Mouse (Mus musculus) forebrain, postnatal 0 days (tissue): ENCODE measurements around the gene Cd300ld2. TPM values are rescaled to one million over a fixed set of nuclear protein-coding genes. Genes with fewer than 3 reads are reported as not detected.
"Not testable (repeated sequence)": the region's sequence is repeated elsewhere in the genome, so short reads cannot be mapped to it uniquely, and the experiment has no call there.

ENCODE experiments used
- ATAC-seq: fragments of 200-750 bp; cut with Nextera tagmentation; 2 replicates; pipeline ENCODE4 v1.8.0; 2017; ENCODE audit warnings: mild to moderate bottlenecking, moderate library complexity
- DNase-seq: peaks from one replicate; pipeline ENCODE4 v3.0.0-alpha.2; 2015
- H3K27ac ChIP-seq: fragments of 300-500 bp; sonication (generic); 2 replicates; pipeline ENCODE4 v1.5.1; 2014; ENCODE audit warnings: low read depth, mild to moderate bottlenecking, antibody characterized with exemption, low read length, moderate library complexity, mixed read lengths
- H3K27me3 ChIP-seq: fragments of 300-500 bp; sonication (generic); 2 replicates; pipeline ENCODE4 v1.6.1; 2014; ENCODE audit warnings: mild to moderate bottlenecking, low read length, mixed read lengths; ENCODE audit not compliant: insufficient read depth
- H3K36me3 ChIP-seq: fragments of 300-500 bp; sonication (generic); 2 replicates; pipeline ENCODE4 v1.6.1; 2014; ENCODE audit warnings: mild to moderate bottlenecking, moderate library complexity; ENCODE audit not compliant: insufficient read depth
- H3K4me1 ChIP-seq: fragments of 300-500 bp; sonication (generic); 2 replicates; pipeline ENCODE4 v1.6.1; 2014; ENCODE audit warnings: antibody characterized with exemption; ENCODE audit not compliant: insufficient read depth
- H3K4me2 ChIP-seq: fragments of 300-500 bp; sonication (generic); 2 replicates; pipeline ENCODE4 v1.6.1; 2014; ENCODE audit warnings: low read depth, mild to moderate bottlenecking, moderate library complexity
- H3K4me3 ChIP-seq: fragments of 300-500 bp; sonication (generic); 2 replicates; pipeline ENCODE4 v1.5.1; 2014; ENCODE audit warnings: low read depth, low read length, mixed read lengths
- H3K9ac ChIP-seq: fragments of 300-500 bp; sonication (generic); 2 replicates; pipeline ENCODE4 v1.6.1; 2014; ENCODE audit warnings: mild to moderate bottlenecking
- H3K9me3 ChIP-seq: fragments of 300-500 bp; sonication (generic); 2 replicates; pipeline ENCODE4 v1.6.1; 2016; ENCODE audit warnings: low read length
- CTCF ChIP-seq: sonication (generic); IDR thresholded peaks from 2 replicates; pipeline ENCODE4 v1.5.1; 2016; ENCODE audit warnings: antibody characterized with exemption, control low read depth, low read depth
- WGBS: fragments of 180-500 bp; shearing (Covaris S2); extraction: QIAGEN DNeasy Blood & Tissue Kit; methylation state at CpG from one replicate; pipeline ENCODE4 v1.1.7; 2014; 5-methylcytosine and 5-hydroxymethylcytosine counted together
- polyA plus RNA-seq: library from polyadenylated mRNA; unstranded; fragments of >200 nt; fragmentation: Nextera tagmentation; extraction: Ambion mirVana; gene quantifications from 2 replicates; pipeline ENCODE4 v1.2.1, GENCODE M21; 2015
- total RNA-seq: library from RNA; depleted of rRNA; stranded (reverse); fragments of >200 nt; gene quantifications from 2 replicates; pipeline ENCODE4 v1.2.3, GENCODE M21; 2014; rRNA removed

Gene Cd300ld2
- not detected in 2 replicates for total RNA-seq
- polyA plus RNA-seq = not detected in 2 replicates

- not testable (repeated sequence) for H3K4me1 ChIP-seq, H3K27ac ChIP-seq, DNase-seq, H3K27me3 ChIP-seq, ATAC-seq, H3K36me3 ChIP-seq, H3K9me3 ChIP-seq, H3K4me2 ChIP-seq, H3K9ac ChIP-seq, H3K4me3 ChIP-seq
- no CpG with 5 or more reads among the region's 7 CpGs for WGBS
These were observed at the start of gene Cd300ld2 for GRCm38 (mm10) chr11:115016093-115016492. Cd300ld2 (minus strand) TSS chr11:115016193.

GRCm38 (mm10) chr11:115062077-115062476, 46.1 kb upstream of the Cd300ld2 start, which contains the start of gene Cd300e:
Cd300e (minus strand) TSS chr11:115062177.
- no peaks in the 10 kb centered on the region for H3K27me3 ChIP-seq
- H3K4me1 ChIP-seq = no peaks in the 10 kb centered on the region
- H3K4me2 ChIP-seq = no peak within 1 kb of the TSS
- no peak within 1 kb of the TSS for H3K27ac ChIP-seq
- H3K9me3 ChIP-seq = no peaks in the 10 kb centered on the region
- DNase-seq (no peak), ATAC-seq (no peak)
- H3K4me3 ChIP-seq = no peak within 1 kb of the TSS
- TF ChIP-seq CTCF = no peak
- no peak within 1 kb of the TSS for H3K9ac ChIP-seq
- 31% methylated on average over 5 of the region's 5 CpGs for WGBS
- no peaks in the 10 kb centered on the region for H3K36me3 ChIP-seq

GRCm38 (mm10) chr11:115059797-115060196, 43.8 kb upstream of the Cd300ld2 start:
- no peak for ATAC-seq
- H3K4me1 ChIP-seq = no peaks in the 10 kb centered on the region
- no peak for DNase-seq
- WGBS = 86% methylated on average over 2 of the region's 2 CpGs
- TF ChIP-seq CTCF = no peak
- H3K9me3 ChIP-seq = no peaks in the 10 kb centered on the region
- H3K4me2 ChIP-seq = no peak overlapping the region
- no peak overlapping the region for H3K27ac ChIP-seq
- no peak overlapping the region for H3K4me3 ChIP-seq
- H3K27me3 ChIP-seq = no peaks in the 10 kb centered on the region; the same call in 1 of the 2 replicates
- H3K9ac ChIP-seq = no peak overlapping the region
- no peaks in the 10 kb centered on the region for H3K36me3 ChIP-seq

- WGBS = 81% methylated on average over 4 of the region's 4 CpGs
- H3K9ac ChIP-seq = no peak overlapping the region
- no peak overlapping the region for H3K27ac ChIP-seq
- H3K4me3 ChIP-seq = no peak overlapping the region
- ATAC-seq (no peak), DNase-seq (no peak)
- H3K27me3 ChIP-seq = no peaks in the 10 kb centered on the region; the same call in 1 of the 2 replicates
- no peak for TF ChIP-seq CTCF
- H3K9me3 ChIP-seq = no peaks in the 10 kb centered on the region
- no peak overlapping the region for H3K4me2 ChIP-seq
- no peaks in the 10 kb centered on the region for H3K36me3 ChIP-seq
- no peaks in the 10 kb centered on the region for H3K4me1 ChIP-seq
These were observed 42.7 kb upstream of the Cd300ld2 start for GRCm38 (mm10) chr11:115058701-115059100.

- Histone ChIP-seq H3K9me3 (no peaks in the 10 kb centered on the region), H3K4me2 (no peak overlapping the region), H3K36me3 (no peaks in the 10 kb centered on the region), H3K4me1 (no peaks in the 10 kb centered on the region), H3K4me3 (no peak overlapping the region), H3K27me3 (peaks cover 3% of the 10 kb centered on the region; the same call in 1 of the 2 replicates), H3K9ac (no peak overlapping the region), H3K27ac (no peak overlapping the region)
- TF ChIP-seq CTCF = no peak
- DNase-seq (no peak), ATAC-seq (no peak)
These were observed 38.5 kb upstream of the Cd300ld2 start for GRCm38 (mm10) chr11:115054537-115054936.

- ATAC-seq = no peak
- no peaks in the 10 kb centered on the region for H3K36me3 ChIP-seq
- no peaks in the 10 kb centered on the region for H3K4me1 ChIP-seq
- TF ChIP-seq CTCF = no peak
- no peak overlapping the region for H3K4me3 ChIP-seq
- no peak overlapping the region for H3K9ac ChIP-seq
- 100% methylated on average over 1 of the region's 1 CpGs for WGBS
- H3K27ac ChIP-seq = no peak overlapping the region
- no peaks in the 10 kb centered on the region for H3K9me3 ChIP-seq
- H3K4me2 ChIP-seq = no peak overlapping the region
- peaks cover 3% of the 10 kb centered on the region; the same call in 1 of the 2 replicates for H3K27me3 ChIP-seq
- no peak for DNase-seq
These were observed 37.0 kb upstream of the Cd300ld2 start for GRCm38 (mm10) chr11:115052991-115053390.

GRCm38 (mm10) chr11:115052206-115052605, 36.2 kb upstream of the Cd300ld2 start:
- H3K4me3 ChIP-seq = no peak overlapping the region
- H3K9ac ChIP-seq = no peak overlapping the region
- no peak overlapping the region for H3K4me2 ChIP-seq
- no peak overlapping the region for H3K27ac ChIP-seq
- DNase-seq = no peak
- no peaks in the 10 kb centered on the region for H3K4me1 ChIP-seq
- 6% methylated on average over 9 of the region's 9 CpGs for WGBS
- TF ChIP-seq CTCF = no peak
- peaks cover 3% of the 10 kb centered on the region; the same call in 1 of the 2 replicates for H3K27me3 ChIP-seq
- H3K9me3 ChIP-seq = no peaks in the 10 kb centered on the region
- ATAC-seq = no peak
- H3K36me3 ChIP-seq = no peaks in the 10 kb centered on the region
